Mouse (Mus musculus) liver, adult 2 months (tissue): Measurements from ENCODE around the gene Efcab6.

Experiments
- CTCF ChIP-seq: fragments of 200-500 bp; IDR thresholded peaks from 2 replicates; pipeline ENCODE4 v1.5.1; 2011; ENCODE audit warnings: low read depth, low read length, control low read depth
- POLR2A ChIP-seq: fragments of 200-500 bp; IDR thresholded peaks from 2 replicates; pipeline ENCODE4 v1.6.1; 2011; ENCODE audit warnings: low read length, control low read depth; ENCODE audit not compliant: insufficient read depth; ENCODE audit errors: extremely low read depth

GRCm38 (mm10) chr15:84108899-84109298, 43.7 kb upstream of the Efcab6 start:
- TF ChIP-seq POLR2A (no peak), CTCF (no peak)
